Mouse (Mus musculus) heart, postnatal 36 days (tissue): ENCODE data around the gene Peli1. TPM values are rescaled to one million over a fixed set of nuclear protein-coding genes. Genes with fewer than 3 reads are reported as not detected.

Experiments used
- DNase-seq, 2 experiments: peaks; one replicate each; pipeline ENCODE4 v3.0.0; 2021 to 2022
- intact Hi-C: fragments of 180-260 bp; cut with DNase I; formaldehyde crosslinking; loops from one replicate; pipeline ENCODE4 v1.15.1; 2025
- total RNA-seq, 2 experiments: library from RNA; stranded (reverse); gene quantifications; 2 replicates each; pipeline ENCODE4 v1.2.3; 2021

Gene Peli1
- 10 to 100 TPM; 13.8 to 14.7 TPM for total RNA-seq

GRCm38 (mm10) chr11:21091067-21091427 lies at the start of gene Peli1:
Gene Peli1 (plus strand): TSS chr11:21091291.
- DNase-seq, result peak; percentile 96 to 97
- intact Hi-C loops, result loop anchor here (2.0 to 5.0 kb wide), 5 partner anchors 51 to 174 kb away; partner anchors contain the start of gene Vps54

- DNase-seq, result no peak
- intact Hi-C loops, result no loop called here
Measured at GRCm38 (mm10) chr11:21042590-21042989, 48.5 kb upstream of the Peli1 start.

GRCm38 (mm10) chr11:21046188-21046587 lies 44.9 kb upstream of the Peli1 start:
- no peak for DNase-seq
- intact Hi-C loops, result no loop called here

- intact Hi-C loops, result no loop called here
- no peak for DNase-seq
Measured at GRCm38 (mm10) chr11:21047921-21048320, 43.2 kb upstream of the Peli1 start.

- intact Hi-C loops, result no loop called here
- DNase-seq, result no peak
Measured at GRCm38 (mm10) chr11:21051716-21052115, 39.4 kb upstream of the Peli1 start.

- intact Hi-C loops, result no loop called here
- DNase-seq, result no peak
Measured at GRCm38 (mm10) chr11:21054587-21054986, 36.5 kb upstream of the Peli1 start.

- DNase-seq, result no peak
- intact Hi-C loops, result no loop called here
Measured at GRCm38 (mm10) chr11:21056109-21056850, 34.8 kb upstream of the Peli1 start.

GRCm38 (mm10) chr11:21057511-21058414 lies 33.3 kb upstream of the Peli1 start:
- intact Hi-C loops, result no loop called here
- no peak for DNase-seq

- intact Hi-C loops, result no loop called here
- DNase-seq, result no peak
Measured at GRCm38 (mm10) chr11:21058415-21058781, 32.7 kb upstream of the Peli1 start.

- intact Hi-C loops, result no loop called here
- DNase-seq, result no peak
Measured at GRCm38 (mm10) chr11:21060386-21061074, 30.6 kb upstream of the Peli1 start.

GRCm38 (mm10) chr11:21061075-21061403 lies 30.1 kb upstream of the Peli1 start:
- intact Hi-C loops, result no loop called here
- DNase-seq, result no peak

GRCm38 (mm10) chr11:21061431-21061830 lies 29.7 kb upstream of the Peli1 start:
- DNase-seq, result no peak
- intact Hi-C loops, result no loop called here

GRCm38 (mm10) chr11:21062071-21062470 lies 29.0 kb upstream of the Peli1 start:
- intact Hi-C loops, result no loop called here
- DNase-seq, result no peak

- intact Hi-C loops, result no loop called here
- DNase-seq, result no peak
Measured at GRCm38 (mm10) chr11:21063271-21063670, 27.8 kb upstream of the Peli1 start.

GRCm38 (mm10) chr11:21079400-21079799 lies 11.7 kb upstream of the Peli1 start:
- no peak for DNase-seq
- intact Hi-C loops, result no loop called here

- intact Hi-C loops, result no loop called here
Measured at GRCm38 (mm10) chr11:21079851-21080362, 11.2 kb upstream of the Peli1 start.

GRCm38 (mm10) chr11:21081169-21081568 lies 9.9 kb upstream of the Peli1 start:
- intact Hi-C loops, result no loop called here

More at GRCm38 (mm10) chr11:21079851-21080362, 11.2 kb upstream of the Peli1 start:
- peak; percentile 25 to 62 for DNase-seq

GRCm38 (mm10) chr11:21082711-21083110 lies 8.4 kb upstream of the Peli1 start:
- peak; percentile 17 to 23 for DNase-seq
- intact Hi-C loops, result no loop called here

More at GRCm38 (mm10) chr11:21081169-21081568, 9.9 kb upstream of the Peli1 start:
- DNase-seq, result no peak

GRCm38 (mm10) chr11:21088356-21088755 lies 2.7 kb upstream of the Peli1 start:
- intact Hi-C loops, result loop anchor here (5.0 kb wide), 1 partner anchor 284 kb away; the partner anchor contains the start of gene Ugp2
- DNase-seq, result no peak

GRCm38 (mm10) chr11:21089571-21089970 lies 1.5 kb upstream of the Peli1 start:
- intact Hi-C loops, result loop anchor here (5.0 kb wide), 1 partner anchor 283 kb away; the partner anchor contains the start of gene Ugp2
- no peak for DNase-seq
